Mouse (Mus musculus): ENCODE results near the gene Slc37a3.

GRCm38 (mm10) chr6:39372727-39373126 is 4.7 kb downstream of the Slc37a3 start:
- TF ChIP-seq CTCF (IDR thresholded peaks at IDR 0.05; ENCODE audit: control insufficient read depth, insufficient read depth, low read length) (no peak), POLR2A (IDR thresholded peaks at IDR 0.05; ENCODE audit: borderline replicate concordance, control insufficient read depth, low read depth, low read length) (no peak)
